Mouse (Mus musculus): ENCODE measurements around the gene March9.
"Not testable (repeated sequence)": the region's sequence is repeated elsewhere in the genome, so short reads cannot be mapped to it uniquely, and the experiment has no call there.

March9 gene

GRCm38 (mm10) chr10:127063913-127064870, 4.2 kb upstream of the March9 start:
- in situ Hi-C loops (cut with MboI; ENCODE audit: unreplicated experiment in 2 of 2): no loop called here

GRCm38 (mm10) chr10:127063239-127063872, 3.4 kb upstream of the March9 start, which contains the start of gene Cdk4:
Gene Cdk4, plus strand, starts transcription at chr10:127063534.
- in situ Hi-C loops (cut with MboI; ENCODE audit: unreplicated experiment in 2 of 2): no loop called here

GRCm38 (mm10) chr10:127062503-127062902, 2.5 kb upstream of the March9 start:
- in situ Hi-C loops (cut with MboI; ENCODE audit: unreplicated experiment in 2 of 2): no loop called here

GRCm38 (mm10) chr10:127062101-127062500, 2.1 kb upstream of the March9 start:
- in situ Hi-C loops (cut with MboI; ENCODE audit: unreplicated experiment in 2 of 2): not testable (repeated sequence)

GRCm38 (mm10) chr10:127061513-127061912, 1.5 kb upstream of the March9 start:
- in situ Hi-C loops (cut with MboI; ENCODE audit: unreplicated experiment in 2 of 2): no loop called here

- in situ Hi-C loops (cut with MboI; ENCODE audit: unreplicated experiment in 2 of 2): no loop called here
Measured at GRCm38 (mm10) chr10:127061085-127061484, 1.1 kb upstream of the March9 start.

GRCm38 (mm10) chr10:127059174-127059967, 613 bp downstream of the March9 start:
- in situ Hi-C loops (cut with MboI; ENCODE audit: unreplicated experiment in 2 of 2): no loop called here

- in situ Hi-C loops (cut with MboI; ENCODE audit: unreplicated experiment in 2 of 2): no loop called here
Measured at GRCm38 (mm10) chr10:127058708-127059107, 1.3 kb downstream of the March9 start.

GRCm38 (mm10) chr10:127058161-127058560, 1.8 kb downstream of the March9 start:
- in situ Hi-C loops (cut with MboI; ENCODE audit: unreplicated experiment in 2 of 2): no loop called here

GRCm38 (mm10) chr10:127056490-127056889, 3.5 kb downstream of the March9 start:
- in situ Hi-C loops (cut with MboI; ENCODE audit: unreplicated experiment in 2 of 2): no loop called here

GRCm38 (mm10) chr10:127055406-127055805, 4.6 kb downstream of the March9 start:
- in situ Hi-C loops (cut with MboI; ENCODE audit: unreplicated experiment in 2 of 2): no loop called here

- in situ Hi-C loops (cut with MboI; ENCODE audit: unreplicated experiment in 2 of 2): no loop called here
Measured at GRCm38 (mm10) chr10:127054646-127055045, 5.3 kb downstream of the March9 start.

- in situ Hi-C loops (cut with MboI; ENCODE audit: unreplicated experiment in 2 of 2): no loop called here
Measured at GRCm38 (mm10) chr10:127050119-127050474, 9.9 kb downstream of the March9 start.

- in situ Hi-C loops (cut with MboI; ENCODE audit: unreplicated experiment in 2 of 2): no loop called here
Measured at GRCm38 (mm10) chr10:127049395-127050118, 10.4 kb downstream of the March9 start.

- in situ Hi-C loops (cut with MboI; ENCODE audit: unreplicated experiment in 2 of 2): no loop called here
Measured at GRCm38 (mm10) chr10:127048608-127049394, 11.2 kb downstream of the March9 start.

GRCm38 (mm10) chr10:127047954-127048353, 12.0 kb downstream of the March9 start, which contains the start of gene Cyp27b1:
Gene Cyp27b1, plus strand, starts transcription at chr10:127048250.
- in situ Hi-C loops (cut with MboI; ENCODE audit: unreplicated experiment in 2 of 2): no loop called here

GRCm38 (mm10) chr10:127043187-127043586, 16.8 kb downstream of the March9 start:
- in situ Hi-C loops (cut with MboI; ENCODE audit: unreplicated experiment in 2 of 2): no loop called here

GRCm38 (mm10) chr10:127042468-127043115, 17.4 kb downstream of the March9 start:
- in situ Hi-C loops (cut with MboI; ENCODE audit: unreplicated experiment in 2 of 2): no loop called here

- in situ Hi-C loops (cut with MboI; ENCODE audit: unreplicated experiment in 2 of 2): no loop called here
Measured at GRCm38 (mm10) chr10:127041774-127042338, 18.1 kb downstream of the March9 start.

All from v-Abl transformed pro-B cells (cell line).